Mouse (Mus musculus) erythroblast, embryonic 14.5 days (primary cell): ENCODE data around the gene Fbxl17.

Source experiments
- GATA1 ChIP-seq: IDR thresholded peaks from 2 replicates; pipeline ENCODE4 v1.6.1; 2012; ENCODE audit warnings: low read length, inconsistent platforms, mixed read lengths
- TAL1 ChIP-seq: IDR thresholded peaks from 3 replicates; pipeline ENCODE4 v1.6.1; 2012; ENCODE audit warnings: low read length, inconsistent platforms, mixed read lengths

DNA sequence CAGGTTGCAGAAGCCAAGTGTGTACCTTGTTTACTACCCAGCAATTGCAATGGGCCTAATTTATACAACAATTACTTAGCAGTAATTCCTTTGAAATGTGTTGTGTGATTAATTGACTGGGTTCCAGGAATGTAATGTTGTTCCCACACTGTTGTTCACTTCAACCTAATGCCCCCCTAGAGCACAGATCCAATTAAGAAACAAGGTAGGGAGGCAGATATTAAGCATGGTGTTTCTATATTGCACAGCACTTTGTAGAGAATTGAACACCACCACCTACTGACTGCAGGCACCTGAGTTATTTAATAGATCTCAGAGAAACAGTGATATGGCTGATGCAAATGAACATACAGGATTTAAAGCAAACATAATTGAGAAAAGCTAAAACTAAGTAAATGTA is 226.9 kb downstream of the Fbxl17 start:
- TF ChIP-seq GATA1, result no peak
- TF ChIP-seq TAL1, result no peak
